Mouse (Mus musculus): ENCODE measurements around the gene Plekhg1.
A peak's percentile ranks its signal among the peaks of the same experiment; 100 is the strongest.

Plekhg1 gene

GRCm38 (mm10) chr10:3958591-3958990, 218.4 kb downstream of the Plekhg1 start:
- DNase-seq (ENCODE audit: low spot score): no peak

GRCm38 (mm10) chr10:3969026-3969425, 228.9 kb downstream of the Plekhg1 start:
- peak; percentile 63 for DNase-seq (ENCODE audit: low spot score)

GRCm38 (mm10) chr10:3972237-3972636, 232.1 kb downstream of the Plekhg1 start:
- DNase-seq (ENCODE audit: low spot score): no peak

- DNase-seq (ENCODE audit: low spot score): peak; percentile 91
Measured at GRCm38 (mm10) chr10:3972981-3973588, 232.9 kb downstream of the Plekhg1 start, which contains the start of gene Mthfd1l. Gene Mthfd1l (plus strand): TSS chr10:3973118.

DNA sequence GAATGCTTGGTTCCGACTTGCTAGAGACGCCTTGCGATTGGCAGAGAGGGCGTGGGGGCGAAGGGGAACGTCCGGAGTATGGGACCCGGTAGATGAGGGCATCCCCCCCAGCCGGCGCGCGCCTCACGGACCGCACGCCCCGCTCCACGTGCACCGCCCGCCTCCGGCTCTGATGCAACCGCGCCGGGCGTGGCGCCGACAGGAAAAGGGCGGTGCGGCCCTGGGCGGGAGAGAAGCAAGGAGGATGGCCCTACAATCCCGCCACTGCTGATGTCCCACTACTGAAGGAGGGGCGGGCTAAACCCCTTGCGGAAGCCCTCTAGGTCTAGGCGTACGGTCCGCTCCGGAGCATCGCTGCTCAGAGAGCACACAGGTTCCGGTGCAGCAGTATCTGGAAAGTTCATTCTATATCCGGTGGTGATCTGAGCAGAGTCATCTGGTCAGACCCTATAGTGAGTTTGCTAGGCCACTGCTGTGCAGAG, 233.5 kb downstream of the Plekhg1 start:
- DNase-seq (ENCODE audit: low spot score): peak; percentile 89

GRCm38 (mm10) chr10:3974380-3974779, 234.2 kb downstream of the Plekhg1 start:
- peak; percentile 2 for DNase-seq (ENCODE audit: low spot score)

DNA sequence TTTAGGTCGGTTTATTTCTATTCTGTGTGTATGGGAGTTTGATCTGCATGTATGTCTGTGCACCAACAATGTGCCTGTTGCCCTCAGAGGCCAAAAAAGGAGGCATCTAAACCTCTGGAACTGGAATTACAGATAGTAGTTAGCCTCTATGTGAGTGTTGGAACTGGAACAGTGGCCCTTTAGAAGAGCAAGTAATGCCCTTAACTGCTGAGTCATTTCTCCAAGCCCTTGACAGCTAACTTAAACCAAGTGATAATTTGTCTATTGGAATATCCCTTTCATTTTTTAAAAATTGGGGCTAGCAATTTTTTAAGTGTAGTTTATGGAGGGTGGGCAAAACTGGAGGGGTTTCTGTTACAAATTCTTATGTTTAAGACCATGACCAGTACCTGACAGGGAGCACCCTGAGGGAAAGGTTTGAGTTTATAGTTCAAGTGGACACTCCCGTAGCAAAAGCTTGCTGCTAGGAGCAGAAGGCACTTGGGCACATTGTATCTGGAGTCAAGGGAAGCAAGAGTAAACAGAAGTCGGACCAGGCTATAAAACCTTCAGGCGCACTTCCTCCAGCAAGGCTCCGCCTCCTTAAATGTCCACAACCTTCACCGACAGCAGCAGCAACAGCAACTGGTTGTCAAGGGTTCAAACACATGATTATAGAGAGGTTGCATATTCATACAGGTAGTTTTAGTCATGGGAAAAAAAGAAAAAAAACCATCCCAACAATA, 235.9 kb downstream of the Plekhg1 start:
- no peak for DNase-seq (ENCODE audit: low spot score)

- no peak for DNase-seq (ENCODE audit: low spot score)
Measured at GRCm38 (mm10) chr10:3976623-3977010, 236.5 kb downstream of the Plekhg1 start.

GRCm38 (mm10) chr10:3978326-3978725, 238.2 kb downstream of the Plekhg1 start:
- no peak for DNase-seq (ENCODE audit: low spot score)

GRCm38 (mm10) chr10:3978792-3979488, 238.8 kb downstream of the Plekhg1 start:
- no peak for DNase-seq (ENCODE audit: low spot score)

DNA sequence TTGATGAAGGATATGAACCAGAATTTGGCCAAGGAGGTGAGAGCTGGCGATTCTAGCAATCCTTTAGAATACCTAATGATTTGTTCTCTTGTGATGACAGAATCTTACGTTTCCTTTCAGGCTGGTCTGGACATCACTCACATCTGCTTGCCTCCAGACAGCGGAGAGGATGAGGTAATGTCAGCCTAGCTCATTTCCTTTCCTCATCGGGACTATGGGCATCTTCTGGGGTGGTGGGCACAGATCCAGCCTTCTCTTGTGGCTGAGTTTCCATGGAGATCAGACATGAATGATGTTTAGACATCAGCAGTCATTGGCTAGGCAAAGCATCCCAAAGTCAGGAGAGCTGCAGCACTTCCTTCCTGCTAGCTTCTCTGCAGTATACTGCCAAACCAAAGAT, 240.1 kb downstream of the Plekhg1 start:
- DNase-seq (ENCODE audit: low spot score): no peak

DNA sequence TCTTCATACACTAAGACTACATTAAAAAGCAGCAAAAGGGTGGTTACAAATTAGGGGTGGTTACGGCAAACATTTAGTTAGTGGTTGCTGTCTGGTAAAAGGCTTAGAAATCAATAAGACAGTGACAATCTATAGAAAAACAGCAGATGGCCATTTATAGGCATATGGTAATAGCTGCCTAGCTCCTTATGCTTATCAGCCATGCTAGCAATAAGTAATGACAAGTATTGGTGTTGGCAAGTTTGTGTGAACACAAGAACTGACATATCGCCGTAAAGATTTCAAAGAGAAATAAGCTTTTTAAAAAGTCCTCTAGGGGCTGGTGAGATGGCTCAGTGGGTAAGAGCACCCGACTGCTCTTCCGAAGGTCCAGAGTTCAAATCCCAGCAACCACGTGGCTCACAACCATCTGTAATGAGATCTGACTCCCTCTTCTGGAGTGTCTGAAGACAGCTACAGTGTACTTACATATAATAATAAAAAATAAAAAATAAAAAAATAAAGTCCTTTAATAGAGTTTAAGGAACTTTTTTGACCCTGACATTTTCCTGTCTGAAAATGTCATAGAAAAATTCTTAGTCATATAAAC, 250.2 kb downstream of the Plekhg1 start:
- DNase-seq (ENCODE audit: low spot score): no peak

- DNase-seq (ENCODE audit: low spot score): no peak
Measured at GRCm38 (mm10) chr10:3993365-3994102, 253.4 kb downstream of the Plekhg1 start.

DNA sequence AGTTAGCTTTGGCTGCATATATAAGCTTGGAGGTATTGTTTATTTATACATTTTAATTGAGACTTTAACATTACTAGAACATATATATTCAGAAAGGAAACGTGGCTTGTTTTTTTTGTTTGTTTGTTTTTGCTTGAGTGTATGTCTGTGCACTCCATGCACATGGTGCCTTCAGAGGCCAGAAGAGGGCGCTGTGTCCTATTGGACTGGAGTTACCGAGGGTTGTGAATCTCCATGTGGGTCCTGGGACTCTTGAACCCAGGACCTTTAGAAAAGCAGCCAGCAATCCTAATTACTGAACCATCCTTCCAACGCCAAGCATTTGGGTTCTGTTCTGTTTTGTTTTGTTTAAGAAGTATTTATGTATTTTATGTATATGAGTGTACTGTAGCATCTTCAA, 255.1 kb downstream of the Plekhg1 start:
- DNase-seq (ENCODE audit: low spot score): peak; percentile 13

- peak; percentile 84 for DNase-seq (ENCODE audit: low spot score)
Measured at GRCm38 (mm10) chr10:3996170-3996876, 256.2 kb downstream of the Plekhg1 start.

DNA sequence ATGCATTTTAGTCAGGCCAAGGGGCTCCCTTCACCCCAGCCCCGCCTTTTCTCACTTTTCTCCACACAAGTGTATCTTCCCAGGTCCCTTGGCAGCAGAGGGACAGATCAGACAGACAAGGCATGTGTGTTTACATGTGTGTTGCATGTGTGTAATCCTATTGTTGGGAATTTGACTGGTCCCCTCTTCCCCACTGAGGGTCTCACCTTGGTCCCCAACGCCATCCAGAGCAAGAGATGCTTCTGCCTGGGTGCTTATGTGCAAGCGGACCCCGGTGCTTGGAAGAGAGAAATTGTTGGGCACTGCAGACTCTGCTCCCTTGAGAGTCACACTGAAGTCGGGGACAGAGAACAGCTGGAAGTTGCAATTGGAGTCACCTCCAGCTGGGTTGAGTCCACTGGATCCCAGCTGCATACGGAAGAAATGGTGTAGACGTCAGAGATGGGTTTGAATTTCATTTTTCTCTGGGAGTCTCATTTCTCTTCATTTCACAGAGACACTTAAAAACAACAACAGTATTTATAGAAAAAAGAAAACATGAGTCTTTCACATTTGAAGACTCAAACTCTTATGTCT, 257.8 kb downstream of the Plekhg1 start:
- no peak for DNase-seq (ENCODE audit: low spot score)

DNA sequence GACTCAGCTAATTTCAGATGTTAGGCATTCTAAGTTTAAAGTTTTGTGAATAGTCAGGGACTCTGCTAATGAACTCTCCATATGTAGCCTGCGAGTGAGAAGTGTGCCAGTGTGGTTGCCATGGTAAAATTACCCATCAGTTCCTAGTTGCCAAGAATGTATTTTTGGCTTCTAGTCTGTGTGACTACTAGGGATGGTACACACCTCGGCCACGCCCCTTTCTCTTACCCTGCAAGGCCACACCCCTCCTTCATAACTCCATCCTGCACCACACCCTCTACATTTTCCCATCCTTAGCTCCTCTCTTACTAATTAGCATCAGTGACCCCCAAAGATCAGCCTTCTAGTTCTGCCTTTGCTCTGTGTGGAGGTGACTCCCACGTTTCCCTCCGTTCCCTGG, 262.5 kb downstream of the Plekhg1 start:
- DNase-seq (ENCODE audit: low spot score): no peak

GRCm38 (mm10) chr10:4005191-4005590, 265.0 kb downstream of the Plekhg1 start:
- no peak for DNase-seq (ENCODE audit: low spot score)

DNA sequence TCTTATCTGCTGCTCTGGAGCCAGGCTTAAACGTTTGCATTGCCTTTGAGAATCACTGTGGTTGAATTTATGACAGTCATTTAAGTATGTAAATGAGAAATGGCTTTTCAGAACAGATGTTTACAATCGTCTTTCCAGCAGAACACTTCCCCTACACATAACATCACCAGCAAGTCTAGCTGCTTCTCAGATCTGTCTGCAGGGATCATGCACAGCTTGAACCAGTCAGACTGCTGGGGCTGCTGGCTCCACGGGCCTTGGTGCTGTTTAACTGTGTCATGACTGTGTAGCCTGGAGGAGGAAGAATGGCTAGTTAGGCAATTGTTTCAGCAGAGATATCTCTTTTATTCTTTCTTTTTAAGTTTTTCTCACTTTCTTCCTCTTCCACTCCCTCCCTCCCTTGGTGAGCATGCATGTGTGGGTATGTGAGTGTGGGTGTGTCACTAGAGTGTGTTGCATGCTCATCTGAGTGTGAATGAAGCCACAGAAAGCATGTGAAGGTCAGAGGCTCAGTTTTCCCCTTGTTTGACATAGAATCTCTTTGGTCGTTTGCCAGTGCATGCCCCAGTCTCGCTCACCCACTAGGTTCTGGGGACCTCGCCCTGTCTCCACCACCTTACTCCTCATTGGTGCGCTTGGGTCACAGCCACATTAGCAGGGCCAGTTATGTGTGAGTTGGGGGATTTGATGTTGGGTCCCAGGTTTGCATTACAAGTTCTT, 266.3 kb downstream of the Plekhg1 start:
- no peak for DNase-seq (ENCODE audit: low spot score)

Data from embryo, embryonic 10.5 days (tissue).